8 mouse cellular contexts compared by ENCODE assay signal in genomic region chr16:8539150-8539865, GRCm38 (mm10). TPM values are rescaled to one million over a fixed set of nuclear protein-coding genes. Genes with fewer than 3 reads are reported as not detected.
DNase-seq lines count a peak whose midpoint lies in the region; ATAC-seq lines count a peak whose summit lies in the region.

No protein-coding gene starts in this region.

- no peaks in the 10 kb centered on the region for H3K9me3 ChIP-seq in forebrain, embryonic 16.5 days (ENCODE audit: control insufficient read depth, low read length)

- H3K27ac ChIP-seq in forebrain, embryonic 16.5 days (ENCODE audit: low read length), result peak overlapping the region; percentile 89

- H3K27me3 ChIP-seq in forebrain, embryonic 16.5 days (replicated peaks; ENCODE audit: control insufficient read depth, insufficient read depth, low read length), result no peaks in the 10 kb centered on the region

- H3K36me3 ChIP-seq in forebrain, embryonic 16.5 days (ENCODE audit: control insufficient read depth, insufficient read depth), result no peaks in the 10 kb centered on the region

- peaks cover 33% of the 10 kb centered on the region for H3K4me1 ChIP-seq in forebrain, embryonic 16.5 days (replicated peaks; ENCODE audit: control insufficient read depth, insufficient read depth, low read length)

- H3K9ac ChIP-seq in forebrain, embryonic 16.5 days (replicated peaks; ENCODE audit: low read depth, low read length), result no peak overlapping the region; the same call in 1 of the 2 replicates

- ATAC-seq in forebrain, embryonic 16.5 days, result peak; percentile 89

- peak overlapping the region; percentile 39 for H3K4me2 ChIP-seq in forebrain, embryonic 16.5 days (ENCODE audit: low read length)

- WGBS in forebrain, embryonic 16.5 days, result 21% methylated on average over 9 of the region's 9 CpGs

- no peak overlapping the region for H3K4me3 ChIP-seq in forebrain, embryonic 16.5 days (replicated peaks; ENCODE audit: low read length)

- DNase-seq in adrenal gland, postnatal 14 days, result peak; percentile 43
- DNase-seq in adrenal gland, adult 18-20 months (ENCODE audit: low spot score in 2 of 2), result no peak
- DNase-seq in layer of hippocampus, postnatal 36 days, result peak; percentile 66 to 70
- peak; percentile 93 for DNase-seq in retina, postnatal 1 day
- DNase-seq in B cell, adult 2 months, result no peak
- no peak for DNase-seq in spleen, postnatal 10 days (ENCODE audit: low spot score in 2 of 2)
- DNase-seq in testis, postnatal 14 days (ENCODE audit: low spot score), result no peak

RNA-seq across cellular contexts. Expression of gene Abat, which starts 26.1 kb away (rescaled TPM):
- 27.5 and 49.6 TPM in 2 replicates for total RNA-seq in adrenal gland, postnatal 14 days (2021)
- 100 to 1,000 TPM in 1 of 2 experiments, 10 to 100 TPM in 1; 64.8 to 124 TPM for total RNA-seq in adrenal gland, adult 18-20 months (2021)
- 48.5 and 58.0 TPM in 2 replicates for polyA plus RNA-seq in forebrain, embryonic 16.5 days (2015; fragmentation: Nextera tagmentation; extraction: Ambion mirVana)
- 100 to 1,000 TPM; 134 to 141 TPM for total RNA-seq in layer of hippocampus, postnatal 36 days (2021)

Comparison
In these comparisons a context has a peak if more than half of its experiments do, and no peak if none do; other contexts are left out.
1. DNase-seq: peak in adrenal gland, postnatal 14 days (single experiment), layer of hippocampus, postnatal 36 days (2 of 2) and retina, postnatal 1 day (single experiment); none in adrenal gland, adult 18-20 months (0 of 2), B cell, adult 2 months (0 of 2), spleen, postnatal 10 days (0 of 2) and testis, postnatal 14 days (single experiment).